11 mouse cellular contexts compared by ENCODE assay signal in genomic region chr11:5742106-5742505, GRCm38 (mm10). TPM values are rescaled to one million over a fixed set of nuclear protein-coding genes. Genes with fewer than 3 reads are reported as not detected.
DNase-seq lines count a peak whose midpoint lies in the region; ATAC-seq and TF ChIP-seq lines count a peak whose summit lies in the region.
"Had no signal": no experiment of that assay in that cellular context is flagged by ENCODE, and none has a peak within 500 bp of the region (broad histone marks: within the 10 kb centered on the region; RNA-seq: fewer than 3 reads in every experiment).

No protein-coding gene starts in this region.

- intact Hi-C loops in heart, adult 2 months (cut with DNase I) = loop anchor here (5.0 kb wide), 1 partner anchor 45 kb away; the partner anchor contains the start of gene Dbnl

- 72% methylated on average over 7 of the region's 7 CpGs for WGBS in heart, adult 2 months
- 68% methylated on average over 7 of the region's 7 CpGs for WGBS in heart, embryonic 12.5 days

- peak in 1 of 2 experiments; percentile 17 for DNase-seq in heart, adult 2 months
- peak; percentile 68 for DNase-seq in 3T3-L1 (ENCODE audit: low read depth, low spot score)
- peak; percentile 12 for DNase-seq in Muller cell, postnatal 12 days (ENCODE audit: inconsistent ontology term)
- DNase-seq in lung, postnatal 36 days = peak; percentile 70
- DNase-seq in ovary, postnatal 36 days (ENCODE audit: low spot score) = no peak
- DNase-seq in urinary bladder, postnatal 25 days (ENCODE audit: low spot score) = no peak
- DNase-seq: cerebellum, adult 18-20 months; right cerebral cortex, adult 18-20 months had no signal

- H3K4me1 ChIP-seq in heart, adult 2 months (ENCODE audit: control insufficient read depth, insufficient read depth, low read length) = peaks cover 14% of the 10 kb centered on the region
- H3K4me1 ChIP-seq in heart, embryonic 12.5 days (replicated peaks) = peaks cover 24% of the 10 kb centered on the region

- TF ChIP-seq POLR2A in heart, adult 2 months (IDR thresholded peaks at IDR 0.05; ENCODE audit: insufficient read depth, low read depth, low read length) = no peak

- H3K27ac ChIP-seq in heart, adult 2 months = no peak overlapping the region
- no peak overlapping the region for H3K27ac ChIP-seq in heart, embryonic 12.5 days (ENCODE audit: poor library complexity, severe bottlenecking)
- H3K27ac ChIP-seq: forebrain, embryonic 12.5 days had no signal

- H3K4me2 ChIP-seq in heart, embryonic 12.5 days = no peak overlapping the region

- H3K27me3 ChIP-seq in heart, adult 2 months (ENCODE audit: control insufficient read depth, insufficient read depth, low read length) = no peaks in the 10 kb centered on the region
- no peaks in the 10 kb centered on the region for H3K27me3 ChIP-seq in heart, embryonic 12.5 days (replicated peaks)
- H3K27me3 ChIP-seq: forebrain, embryonic 12.5 days had no signal

- H3K9me3 ChIP-seq in heart, embryonic 12.5 days (replicated peaks) = 0 out of 2 replicates have a peak, but pooled peaks cover 2% of the 10 kb centered on the region
- H3K9me3 ChIP-seq: forebrain, embryonic 12.5 days had no signal

- H3K4me3 ChIP-seq in heart, adult 2 months = no peak overlapping the region
- no peak overlapping the region for H3K4me3 ChIP-seq in heart, embryonic 12.5 days

- peaks cover 5% of the 10 kb centered on the region; the same call in 1 of the 2 replicates for H3K79me2 ChIP-seq in heart, adult 2 months (replicated peaks; ENCODE audit: control insufficient read depth, insufficient read depth, low read length)

- no peak overlapping the region for H3K9ac ChIP-seq in heart, adult 2 months (ENCODE audit: low read depth, low read length)
- H3K9ac ChIP-seq in heart, embryonic 12.5 days = no peak overlapping the region

- no peak for ATAC-seq in heart, embryonic 12.5 days (ENCODE audit: insufficient number of reproducible peaks, low FRiP score)
- no peak for ATAC-seq in granulocyte monocyte progenitor cell, adult 5-6 weeks (replicated peaks; ENCODE audit: poor library complexity, severe bottlenecking)

- TF ChIP-seq CTCF in heart, adult 2 months (IDR thresholded peaks at IDR 0.05) = peak; percentile 56

- H3K36me3 ChIP-seq in heart, adult 2 months (ENCODE audit: control insufficient read depth, insufficient read depth, low read length) = peaks cover 4% of the 10 kb centered on the region
- 0 out of 2 replicates have a peak, but pooled peaks cover 3% of the 10 kb centered on the region for H3K36me3 ChIP-seq in heart, embryonic 12.5 days
- H3K36me3 ChIP-seq: forebrain, embryonic 12.5 days had no signal

- no peak for TF ChIP-seq EP300 in heart, adult 2 months (IDR thresholded peaks at IDR 0.05; ENCODE audit: insufficient read depth, low read depth, low read length)

RNA-seq across cellular contexts. Expression of gene Urgcp, which starts 20.1 kb away (rescaled TPM):
- 10 to 100 TPM; 58.5 to 69.8 TPM for total RNA-seq in heart, adult 2 months (2021)
- polyA plus RNA-seq in heart, adult 2 months (2012; rRNA removed) = 26.1 and 35.7 TPM in 2 replicates
- 32.2 and 33.8 TPM in 2 replicates for polyA plus RNA-seq in heart, embryonic 12.5 days (2016; fragmentation: Nextera tagmentation; extraction: Ambion mirVana)
- 4.7 and 6.4 TPM in 2 replicates for total RNA-seq in granulocyte monocyte progenitor cell, adult 5-6 weeks (2014; fragmentation: Nextera tagmentation)
- 6.5 TPM in 2 replicates for total RNA-seq in granulocyte monocyte progenitor cell, adult 5-6 weeks (2017)

RNA-seq across cellular contexts. Expression of gene Mrps24, which starts 26.6 kb away (rescaled TPM):
- 100 to 1,000 TPM; 151 to 166 TPM for total RNA-seq in heart, adult 2 months (2021)
- polyA plus RNA-seq in heart, adult 2 months (2012; rRNA removed) = 136 and 178 TPM in 2 replicates
- 167 and 171 TPM in 2 replicates for polyA plus RNA-seq in heart, embryonic 12.5 days (2016; fragmentation: Nextera tagmentation; extraction: Ambion mirVana)
- total RNA-seq in granulocyte monocyte progenitor cell, adult 5-6 weeks (2014; fragmentation: Nextera tagmentation) = 65.7 and 68.3 TPM in 2 replicates
- total RNA-seq in granulocyte monocyte progenitor cell, adult 5-6 weeks (2017) = 58.6 and 67.0 TPM in 2 replicates

RNA-seq across cellular contexts. Expression of gene Dbnl, which starts 46.2 kb away (rescaled TPM):
- total RNA-seq in heart, adult 2 months (2021) = 10 to 100 TPM; 25.7 to 29.2 TPM
- polyA plus RNA-seq in heart, adult 2 months (2012; rRNA removed) = 24.4 and 25.6 TPM in 2 replicates
- 87.0 and 88.0 TPM in 2 replicates for polyA plus RNA-seq in heart, embryonic 12.5 days (2016; fragmentation: Nextera tagmentation; extraction: Ambion mirVana)
- 56.5 and 61.6 TPM in 2 replicates for total RNA-seq in granulocyte monocyte progenitor cell, adult 5-6 weeks (2014; fragmentation: Nextera tagmentation)
- 73.3 and 89.1 TPM in 2 replicates for total RNA-seq in granulocyte monocyte progenitor cell, adult 5-6 weeks (2017)

Comparison
In these comparisons a context has a peak if more than half of its experiments do, and no peak if none do; other contexts are left out.
1. DNase-seq: peak in 3T3-L1 (single experiment), Muller cell, postnatal 12 days (single experiment) and lung, postnatal 36 days (single experiment); none in ovary, postnatal 36 days (single experiment) and urinary bladder, postnatal 25 days (single experiment).
2. RNA of gene Urgcp, which starts 20.1 kb away (total RNA-seq): 58.5 to 69.8 TPM in heart, adult 2 months; 4.7 to 6.5 TPM in granulocyte monocyte progenitor cell, adult 5-6 weeks; every median in the first group is over 4 times any median in the second.